Mouse (Mus musculus) bone marrow, adult 2 months (tissue): Measurements from ENCODE around the gene Txndc2.

Experiments used
- CTCF ChIP-seq: fragments of 200-500 bp; IDR thresholded peaks from 2 replicates; pipeline ENCODE4 v1.5.1; 2011; ENCODE audit warnings: low read length, control low read depth; ENCODE audit not compliant: control insufficient read depth, insufficient read depth
- POLR2A ChIP-seq: fragments of 200-500 bp; IDR thresholded peaks from 2 replicates; pipeline ENCODE4 v1.6.1; 2011; ENCODE audit warnings: low read depth, mild to moderate bottlenecking, control low read depth, low read length, borderline replicate concordance; ENCODE audit not compliant: control insufficient read depth

DNA sequence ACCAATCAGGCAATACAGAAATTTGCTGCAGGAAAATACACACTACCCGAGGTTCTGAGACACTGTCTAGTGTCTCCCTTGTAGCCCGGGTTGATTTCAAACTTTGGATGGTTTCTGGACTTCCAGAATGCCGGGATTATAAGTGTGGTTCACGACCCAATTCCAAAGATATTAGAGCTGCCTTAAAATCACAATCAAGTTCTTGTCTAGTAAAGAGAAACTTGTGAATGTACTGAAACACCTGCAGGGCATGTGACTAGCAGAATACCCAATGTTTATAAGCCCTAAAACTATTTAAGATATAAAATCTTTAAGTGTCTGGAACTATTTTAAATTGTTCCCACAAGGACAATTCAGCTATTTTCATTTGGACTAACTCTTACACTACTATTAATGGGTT, 30.2 kb downstream of the Txndc2 start:
- TF ChIP-seq CTCF (no peak), POLR2A (no peak)
